Mouse (Mus musculus) kidney, adult 2 months (tissue): ENCODE data around the gene Mlst8.

Experiments used
- CTCF ChIP-seq: fragments of 200-500 bp; conservative IDR thresholded peaks from 2 replicates; pipeline ENCODE4 v1.5.1; 2011; ENCODE audit warnings: low read depth, mild to moderate bottlenecking, control low read depth, low read length, moderate library complexity, mixed read lengths; ENCODE audit not compliant: insufficient read depth, insufficient read length
- POLR2A ChIP-seq: fragments of 200-500 bp; IDR thresholded peaks from one replicate; pipeline ENCODE4 v1.6.1; 2011; ENCODE audit warnings: low read depth, low read length, control low read depth

GRCm38 (mm10) chr17:24474557-24474956 is 4.3 kb downstream of the Mlst8 start:
- TF ChIP-seq POLR2A = no peak
- no peak for TF ChIP-seq CTCF
